ENCODE assay signal across 16 mouse cellular contexts in genomic region chr11:100406995-100407705, GRCm38 (mm10). TPM values are rescaled to one million over a fixed set of nuclear protein-coding genes. Genes with fewer than 3 reads are reported as not detected.
DNase-seq lines count a peak whose midpoint lies in the region; ATAC-seq and TF ChIP-seq lines count a peak whose summit lies in the region.
"Had no signal": no experiment of that assay in that cellular context is flagged by ENCODE, and none has a peak within 500 bp of the region (broad histone marks: within the 10 kb centered on the region; RNA-seq: fewer than 3 reads in every experiment).

No protein-coding gene starts in this region.

- peak overlapping the region; percentile 96 for H3K27ac ChIP-seq in thymus, adult 2 months (ENCODE audit: control insufficient read depth, insufficient read depth, low read length)
- H3K27ac ChIP-seq in midbrain, postnatal 0 days (ENCODE audit: low read depth, low read length): no peak overlapping the region
- H3K27ac ChIP-seq: forebrain, embryonic 10.5 days; kidney, postnatal 0 days; left cerebral cortex, adult 2 months had no signal

- H3K9ac ChIP-seq in midbrain, postnatal 0 days (replicated peaks; ENCODE audit: low read length, poor library complexity, severe bottlenecking): no peak overlapping the region
- H3K9ac ChIP-seq: liver, postnatal 0 days had no signal

- H3K36me3 ChIP-seq in thymus, adult 2 months (ENCODE audit: control insufficient read depth, insufficient read depth, low read length): no peaks in the 10 kb centered on the region
- H3K36me3 ChIP-seq in midbrain, postnatal 0 days (ENCODE audit: insufficient read depth, low read length): peaks cover 9% of the 10 kb centered on the region
- H3K36me3 ChIP-seq: G1E had no signal

- no peaks in the 10 kb centered on the region for H3K9me3 ChIP-seq in midbrain, postnatal 0 days (ENCODE audit: low read length)
- H3K9me3 ChIP-seq: forebrain, embryonic 10.5 days; G1E had no signal

- H3K4me3 ChIP-seq in thymus, adult 2 months (ENCODE audit: control insufficient read depth, insufficient read depth, low read length): no peak overlapping the region
- H3K4me3 ChIP-seq in midbrain, postnatal 0 days (ENCODE audit: low read depth, low read length): no peak overlapping the region
- H3K4me3 ChIP-seq: forebrain, embryonic 10.5 days; left cerebral cortex, adult 2 months had no signal

- WGBS in thymus, adult 2 months: 91% methylated on average over 5 of the region's 5 CpGs
- 87% methylated on average over 5 of the region's 5 CpGs for WGBS in midbrain, postnatal 0 days

- peaks cover 66% of the 10 kb centered on the region for H3K4me1 ChIP-seq in thymus, adult 2 months (replicated peaks; ENCODE audit: control insufficient read depth, insufficient read depth, low read length)
- 0 out of 2 replicates have a peak, but pooled peaks cover 4% of the 10 kb centered on the region for H3K4me1 ChIP-seq in midbrain, postnatal 0 days (ENCODE audit: insufficient read depth, low read length)

- H3K27me3 ChIP-seq in thymus, adult 2 months (ENCODE audit: control insufficient read depth, insufficient read depth, low read length): no peaks in the 10 kb centered on the region
- H3K27me3 ChIP-seq in midbrain, postnatal 0 days (ENCODE audit: insufficient read depth, low read length): no peaks in the 10 kb centered on the region

- peak; percentile 90 for ATAC-seq in cerebellum, adult (ENCODE audit: insufficient number of reproducible peaks, low FRiP score, low TSS enrichment)
- ATAC-seq in erythroblast, adult 5-6 weeks (replicated peaks; ENCODE audit: low FRiP score, poor library complexity, severe bottlenecking): no peak
- ATAC-seq in midbrain, postnatal 0 days (ENCODE audit: low FRiP score): no peak
- ATAC-seq: CD4-positive, CD25-positive, alpha-beta regulatory T cell, adult 4 months had no signal

- no peak for DNase-seq in cerebellum, postnatal 4 days (ENCODE audit: low spot score in 2 of 2)
- DNase-seq in thymus, adult 2 months: no peak
- DNase-seq in thymus, postnatal 4 days: no peak
- DNase-seq in cerebellum, postnatal 25 days: peak; percentile 85 to 90
- no peak for DNase-seq in yolk sac, embryonic 10.5 days (ENCODE audit: low spot score)
- DNase-seq in midbrain, postnatal 0 days (ENCODE audit: low spot score): no peak

- TF ChIP-seq CTCF in thymus, adult 2 months (IDR thresholded peaks at IDR 0.05; ENCODE audit: borderline replicate concordance, control insufficient read depth, extremely low read depth, insufficient read depth, low read length, poor library complexity): no peak
- TF ChIP-seq CTCF in midbrain, postnatal 0 days (IDR thresholded peaks at IDR 0.05): no peak

- no peak for TF ChIP-seq POLR2A in thymus, adult 2 months (IDR thresholded peaks at IDR 0.05; ENCODE audit: control insufficient read depth, extremely low read depth, insufficient read depth, low read length, poor library complexity)

- H3K4me2 ChIP-seq in midbrain, postnatal 0 days (ENCODE audit: low read depth, low read length, poor library complexity, severe bottlenecking): no peak overlapping the region

RNA-seq across cellular contexts. Expression of gene P3h4, which starts 7.5 kb away (rescaled TPM):
- polyA plus RNA-seq in thymus, adult 2 months (2012; rRNA removed): 22.3 and 23.6 TPM in 2 replicates
- not detected in 2 replicates for total RNA-seq in erythroblast, adult 5-6 weeks (2015; ENCODE audit: low replicate concordance)
- not detected in 2 replicates for total RNA-seq in erythroblast, adult 5-6 weeks (2017; ENCODE audit: low replicate concordance)
- total RNA-seq in midbrain, postnatal 0 days (2014; rRNA removed): 24.4 and 26.0 TPM in 2 replicates
- polyA plus RNA-seq in midbrain, postnatal 0 days (2015; fragmentation: Nextera tagmentation; extraction: Ambion mirVana): 23.4 and 23.7 TPM in 2 replicates
- total RNA-seq: G1E had no signal
- polyA plus RNA-seq: CD4-positive, CD25-positive, alpha-beta regulatory T cell, adult 4 months; G1E had no signal

RNA-seq across cellular contexts. Expression of gene Fkbp10, which starts 8.3 kb away (rescaled TPM):
- polyA plus RNA-seq in thymus, adult 2 months (2012; rRNA removed): 7.8 and 9.5 TPM in 2 replicates
- not detected in 2 replicates for total RNA-seq in erythroblast, adult 5-6 weeks (2015; ENCODE audit: low replicate concordance)
- total RNA-seq in erythroblast, adult 5-6 weeks (2017; ENCODE audit: low replicate concordance): not detected in 2 replicates
- 29.0 and 33.9 TPM in 2 replicates for total RNA-seq in midbrain, postnatal 0 days (2014; rRNA removed)
- 19.9 and 21.8 TPM in 2 replicates for polyA plus RNA-seq in midbrain, postnatal 0 days (2015; fragmentation: Nextera tagmentation; extraction: Ambion mirVana)
- total RNA-seq: megakaryocyte-erythroid progenitor cell, adult 5-6 weeks had no signal
- polyA plus RNA-seq: CD4-positive, CD25-positive, alpha-beta regulatory T cell, adult 4 months; G1E had no signal

RNA-seq across cellular contexts. Expression of gene Jup, which starts 9.6 kb away (rescaled TPM):
- polyA plus RNA-seq in thymus, adult 2 months (2012; rRNA removed): 220 and 221 TPM in 2 replicates
- total RNA-seq in erythroblast, adult 5-6 weeks (2015; ENCODE audit: low replicate concordance): 1.5 and 2.3 TPM in 2 replicates
- total RNA-seq in erythroblast, adult 5-6 weeks (2017; ENCODE audit: low replicate concordance): 0.28 and 1.8 TPM in 2 replicates
- total RNA-seq in midbrain, postnatal 0 days (2014; rRNA removed): 133 and 156 TPM in 2 replicates
- polyA plus RNA-seq in midbrain, postnatal 0 days (2015; fragmentation: Nextera tagmentation; extraction: Ambion mirVana): 69.7 and 75.5 TPM in 2 replicates
- polyA plus RNA-seq: G1E had no signal

RNA-seq across cellular contexts. Expression of gene Nt5c3b, which starts 34.5 kb away (rescaled TPM):
- polyA plus RNA-seq in thymus, adult 2 months (2012; rRNA removed): 129 and 136 TPM in 2 replicates
- 2.1 and 10.0 TPM in 2 replicates for total RNA-seq in erythroblast, adult 5-6 weeks (2015; ENCODE audit: low replicate concordance)
- 1.7 and 6.3 TPM in 2 replicates for total RNA-seq in erythroblast, adult 5-6 weeks (2017; ENCODE audit: low replicate concordance)
- total RNA-seq in midbrain, postnatal 0 days (2014; rRNA removed): 57.2 and 58.5 TPM in 2 replicates
- 111 and 113 TPM in 2 replicates for polyA plus RNA-seq in midbrain, postnatal 0 days (2015; fragmentation: Nextera tagmentation; extraction: Ambion mirVana)

RNA-seq across cellular contexts. Expression of gene Klhl10, which starts 34.6 kb away (rescaled TPM):
- 0.58 and 0.66 TPM in 2 replicates for polyA plus RNA-seq in thymus, adult 2 months (2012; rRNA removed)
- not detected in 2 replicates for total RNA-seq in erythroblast, adult 5-6 weeks (2015; ENCODE audit: low replicate concordance)
- total RNA-seq in erythroblast, adult 5-6 weeks (2017; ENCODE audit: low replicate concordance): not detected in 2 replicates
- 0.22 and 0.61 TPM in 2 replicates for total RNA-seq in midbrain, postnatal 0 days (2014; rRNA removed)
- polyA plus RNA-seq in midbrain, postnatal 0 days (2015; fragmentation: Nextera tagmentation; extraction: Ambion mirVana): 0.45 and 0.65 TPM in 2 replicates
- total RNA-seq: megakaryocyte-erythroid progenitor cell, adult 5-6 weeks; monocyte, adult 5-6 weeks had no signal
- polyA plus RNA-seq: G1E had no signal

Comparison
In these comparisons a context has a peak if more than half of its experiments do, and no peak if none do; other contexts are left out.
1. DNase-seq: peak in cerebellum, postnatal 25 days (2 of 2); none in cerebellum, postnatal 4 days (0 of 2), thymus, adult 2 months (single experiment), thymus, postnatal 4 days (single experiment), yolk sac, embryonic 10.5 days (single experiment) and midbrain, postnatal 0 days (single experiment).
2. RNA of gene P3h4, which starts 7.5 kb away (total RNA-seq): 24.4 to 26.0 TPM in midbrain, postnatal 0 days; not detected in erythroblast, adult 5-6 weeks; every median in the first group is over 10 times any median in the second.
3. RNA of gene Fkbp10, which starts 8.3 kb away (total RNA-seq): 29.0 to 33.9 TPM in midbrain, postnatal 0 days; not detected in erythroblast, adult 5-6 weeks; every median in the first group is over 10 times any median in the second.
4. RNA of gene Jup, which starts 9.6 kb away (total RNA-seq): 133 to 156 TPM in midbrain, postnatal 0 days; 0.28 to 2.3 TPM in erythroblast, adult 5-6 weeks; every median in the first group is over 10 times any median in the second.